Mouse (Mus musculus): Measurements from ENCODE around the gene Abcb9. TPM values are rescaled to one million over a fixed set of nuclear protein-coding genes. Genes with fewer than 3 reads are reported as not detected.

Abcb9 gene
- polyA plus RNA-seq, 1 experiment: 0.46 TPM

DNA sequence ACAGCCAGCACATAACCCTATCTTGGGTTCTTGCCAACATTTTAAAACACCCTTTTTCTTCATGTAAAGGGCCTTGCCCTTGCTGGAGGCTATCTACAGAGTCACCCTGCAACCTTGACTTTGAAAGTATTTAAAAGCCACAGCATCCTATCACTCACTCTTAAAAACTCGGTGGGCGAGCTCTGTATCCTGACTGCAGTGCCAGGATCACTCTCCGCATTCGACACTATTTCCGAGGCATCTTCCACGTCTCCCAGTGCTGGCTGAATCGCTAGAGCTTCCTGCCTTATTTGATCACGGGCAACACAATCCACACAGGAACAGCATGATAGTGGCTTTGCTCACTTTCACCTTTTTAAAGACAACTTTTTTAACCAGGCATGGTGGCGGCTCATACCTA is 77.7 kb downstream of the Abcb9 start:
- Histone ChIP-seq H3ac (ENCODE audit: control insufficient read depth, insufficient read length, low read depth) (no peak overlapping the region), H3K36me3 (ENCODE audit: control insufficient read depth, insufficient read depth) (peaks cover 35% of the 10 kb centered on the region), H3K4me3 (ENCODE audit: insufficient read depth, poor library complexity, severe bottlenecking) (no peak overlapping the region), H3K27me3 (ENCODE audit: control insufficient read depth, insufficient read depth, insufficient read length) (no peaks in the 10 kb centered on the region), H3K79me3 (ENCODE audit: low read depth) (peaks cover 98% of the 10 kb centered on the region), H3K79me2 (ENCODE audit: control insufficient read depth, insufficient read depth) (peaks cover 100% of the 10 kb centered on the region)
- no peak for TF ChIP-seq USF1 (IDR thresholded peaks at IDR 0.05; ENCODE audit: low read depth)
- no peak for TF ChIP-seq CTCF (IDR thresholded peaks at IDR 0.05; ENCODE audit: control insufficient read depth, insufficient read depth, insufficient read length)
- TF ChIP-seq MYOD1 (IDR thresholded peaks at IDR 0.05; ENCODE audit: control insufficient read depth, insufficient read length, low read depth): no peak
- TF ChIP-seq CEBPB (IDR thresholded peaks at IDR 0.05; ENCODE audit: low read depth): no peak
- no peak for TF ChIP-seq FOSL1 (IDR thresholded peaks at IDR 0.05; ENCODE audit: insufficient read depth, low read length, poor library complexity, severe bottlenecking)
- TF ChIP-seq MYOG (IDR thresholded peaks at IDR 0.05; ENCODE audit: control insufficient read depth, extremely low read depth, insufficient read length): no peak
- no peak for TF ChIP-seq MAX (IDR thresholded peaks at IDR 0.05)

DNA sequence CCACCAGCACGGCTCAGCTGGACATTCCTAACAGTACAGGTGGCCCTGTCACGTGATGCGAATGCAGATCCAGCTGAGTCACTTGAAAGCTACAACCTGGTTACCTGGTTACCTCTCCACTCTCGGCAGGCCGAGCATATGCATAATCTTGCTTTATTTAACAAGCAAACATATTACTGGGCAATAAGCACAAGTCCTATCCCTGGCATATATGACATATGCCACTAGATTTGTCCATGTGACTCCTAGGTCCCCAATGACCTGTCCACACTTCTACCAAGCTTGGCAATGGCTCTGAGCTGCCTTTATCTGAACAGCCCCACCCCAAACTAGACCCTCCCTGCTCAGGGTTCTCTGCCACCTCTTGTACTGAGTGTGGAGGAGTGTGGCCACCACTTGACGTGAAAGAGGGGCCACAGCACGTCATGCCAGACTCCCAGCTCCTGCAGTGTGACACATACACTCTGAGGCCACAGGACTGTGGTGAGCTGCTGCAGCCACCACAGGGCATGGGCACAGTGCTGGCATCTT is 79.2 kb downstream of the Abcb9 start:
- Histone ChIP-seq H3K27me3 (ENCODE audit: control insufficient read depth, insufficient read depth, insufficient read length) (no peaks in the 10 kb centered on the region), H3K79me3 (ENCODE audit: low read depth) (peaks cover 98% of the 10 kb centered on the region), H3K79me2 (ENCODE audit: control insufficient read depth, insufficient read depth) (peaks cover 100% of the 10 kb centered on the region), H3K36me3 (ENCODE audit: control insufficient read depth, insufficient read depth) (peaks cover 20% of the 10 kb centered on the region), H3ac (ENCODE audit: control insufficient read depth, insufficient read length, low read depth) (no peak overlapping the region), H3K4me3 (ENCODE audit: insufficient read depth, poor library complexity, severe bottlenecking) (no peak overlapping the region)
- TF ChIP-seq FOSL1 (IDR thresholded peaks at IDR 0.05; ENCODE audit: insufficient read depth, low read length, poor library complexity, severe bottlenecking) (no peak), MYOD1 (IDR thresholded peaks at IDR 0.05; ENCODE audit: control insufficient read depth, insufficient read length, low read depth) (no peak), CEBPB (IDR thresholded peaks at IDR 0.05; ENCODE audit: low read depth) (no peak), CTCF (IDR thresholded peaks at IDR 0.05; ENCODE audit: control insufficient read depth, insufficient read depth, insufficient read length) (no peak), MAX (IDR thresholded peaks at IDR 0.05) (no peak), MYOG (IDR thresholded peaks at IDR 0.05; ENCODE audit: control insufficient read depth, extremely low read depth, insufficient read length) (no peak), USF1 (IDR thresholded peaks at IDR 0.05; ENCODE audit: low read depth) (no peak)

DNA sequence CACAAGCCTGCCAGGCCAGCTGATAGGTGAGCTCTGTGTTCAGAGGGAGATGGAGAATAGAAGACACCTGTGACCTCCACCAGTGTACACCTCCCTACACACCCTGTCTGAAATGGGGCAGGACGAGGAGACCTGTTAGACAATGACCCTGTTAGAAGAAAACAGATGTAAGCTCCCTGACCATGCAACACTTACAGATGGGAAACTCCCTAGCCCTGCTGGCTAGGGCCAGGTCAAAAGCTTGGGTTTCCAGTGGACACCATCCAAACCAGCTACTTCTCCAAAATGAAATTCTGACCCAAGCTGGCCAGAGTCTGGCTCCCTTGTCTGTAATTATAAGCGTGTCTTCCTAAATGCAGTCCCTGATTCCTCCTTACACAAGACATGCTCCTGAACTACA is 79.9 kb downstream of the Abcb9 start:
- H3K36me3 ChIP-seq (ENCODE audit: control insufficient read depth, insufficient read depth): peaks cover 20% of the 10 kb centered on the region
- no peaks in the 10 kb centered on the region for H3K27me3 ChIP-seq (ENCODE audit: control insufficient read depth, insufficient read depth, insufficient read length)
- peaks cover 95% of the 10 kb centered on the region for H3K79me3 ChIP-seq (ENCODE audit: low read depth)
- no peak overlapping the region for H3ac ChIP-seq (ENCODE audit: control insufficient read depth, insufficient read length, low read depth)
- TF ChIP-seq CTCF (IDR thresholded peaks at IDR 0.05; ENCODE audit: control insufficient read depth, insufficient read depth, insufficient read length): no peak
- TF ChIP-seq MYOG (IDR thresholded peaks at IDR 0.05; ENCODE audit: control insufficient read depth, extremely low read depth, insufficient read length): no peak
- no peak for TF ChIP-seq FOSL1 (IDR thresholded peaks at IDR 0.05; ENCODE audit: insufficient read depth, low read length, poor library complexity, severe bottlenecking)
- TF ChIP-seq USF1 (IDR thresholded peaks at IDR 0.05; ENCODE audit: low read depth): no peak
- no peak for TF ChIP-seq CEBPB (IDR thresholded peaks at IDR 0.05; ENCODE audit: low read depth)
- TF ChIP-seq MAX (IDR thresholded peaks at IDR 0.05): no peak
- no peak for TF ChIP-seq MYOD1 (IDR thresholded peaks at IDR 0.05; ENCODE audit: control insufficient read depth, insufficient read length, low read depth)
- H3K79me2 ChIP-seq (ENCODE audit: control insufficient read depth, insufficient read depth): peaks cover 100% of the 10 kb centered on the region
- no peak overlapping the region for H3K4me3 ChIP-seq (ENCODE audit: insufficient read depth, poor library complexity, severe bottlenecking)

DNA sequence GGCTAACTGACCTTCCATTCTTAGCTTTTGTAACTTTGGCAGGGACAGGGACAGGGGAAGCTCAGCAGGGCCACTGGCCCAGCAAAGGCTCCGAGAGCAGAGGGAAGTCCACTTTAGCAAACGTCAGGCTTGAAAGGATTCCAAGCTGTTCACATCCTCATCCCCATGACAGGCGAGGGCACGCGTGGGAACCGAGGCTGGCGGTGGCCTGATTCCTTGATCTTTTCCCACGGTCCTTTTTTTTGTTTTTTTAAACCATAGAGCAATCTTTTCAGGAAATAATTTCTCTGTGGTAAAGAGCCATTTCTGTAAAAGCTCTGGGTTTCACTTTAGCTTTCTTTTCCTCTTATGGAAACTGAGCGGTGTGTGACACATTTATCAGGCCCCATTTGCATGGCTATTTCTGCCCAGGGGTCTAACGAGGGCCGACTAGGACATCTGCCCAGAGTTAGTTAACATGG is 80.8 kb downstream of the Abcb9 start:
- Histone ChIP-seq H3ac (ENCODE audit: control insufficient read depth, insufficient read length, low read depth) (no peak overlapping the region), H3K4me3 (ENCODE audit: insufficient read depth, poor library complexity, severe bottlenecking) (no peak overlapping the region), H3K79me2 (ENCODE audit: control insufficient read depth, insufficient read depth) (peaks cover 100% of the 10 kb centered on the region), H3K79me3 (ENCODE audit: low read depth) (peaks cover 88% of the 10 kb centered on the region), H3K27me3 (ENCODE audit: control insufficient read depth, insufficient read depth, insufficient read length) (no peaks in the 10 kb centered on the region), H3K36me3 (ENCODE audit: control insufficient read depth, insufficient read depth) (peaks cover 21% of the 10 kb centered on the region)
- no peak for TF ChIP-seq FOSL1 (IDR thresholded peaks at IDR 0.05; ENCODE audit: insufficient read depth, low read length, poor library complexity, severe bottlenecking)
- no peak for TF ChIP-seq MAX (IDR thresholded peaks at IDR 0.05)
- TF ChIP-seq USF1 (IDR thresholded peaks at IDR 0.05; ENCODE audit: low read depth): no peak
- TF ChIP-seq CTCF (IDR thresholded peaks at IDR 0.05; ENCODE audit: control insufficient read depth, insufficient read depth, insufficient read length): no peak
- no peak for TF ChIP-seq MYOG (IDR thresholded peaks at IDR 0.05; ENCODE audit: control insufficient read depth, extremely low read depth, insufficient read length)
- TF ChIP-seq CEBPB (IDR thresholded peaks at IDR 0.05; ENCODE audit: low read depth): no peak
- TF ChIP-seq MYOD1 (IDR thresholded peaks at IDR 0.05; ENCODE audit: control insufficient read depth, insufficient read length, low read depth): no peak

DNA sequence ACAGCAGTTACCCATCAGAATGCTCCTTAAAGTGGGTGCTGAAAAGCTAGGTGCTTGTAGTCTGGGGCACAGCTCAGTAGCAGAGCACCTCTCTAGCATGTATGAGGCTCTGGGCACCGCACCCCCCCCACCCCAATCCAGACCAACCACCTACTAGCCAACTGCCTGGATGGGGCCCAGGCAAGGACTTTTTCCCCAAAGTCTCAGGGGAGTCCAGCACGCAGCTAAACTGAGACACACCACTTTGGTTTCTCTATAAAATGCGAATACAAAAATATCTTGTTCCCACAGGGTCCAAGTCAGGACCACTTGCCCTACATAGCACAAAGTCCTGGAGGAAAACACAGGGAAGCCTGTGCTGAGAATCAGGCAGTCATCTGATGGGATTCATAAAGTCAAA is 81.4 kb downstream of the Abcb9 start:
- H3K4me3 ChIP-seq (ENCODE audit: insufficient read depth, poor library complexity, severe bottlenecking): no peak overlapping the region
- H3K27me3 ChIP-seq (ENCODE audit: control insufficient read depth, insufficient read depth, insufficient read length): no peaks in the 10 kb centered on the region
- H3K79me2 ChIP-seq (ENCODE audit: control insufficient read depth, insufficient read depth): peaks cover 98% of the 10 kb centered on the region
- TF ChIP-seq MAX (IDR thresholded peaks at IDR 0.05) (no peak), MYOD1 (IDR thresholded peaks at IDR 0.05; ENCODE audit: control insufficient read depth, insufficient read length, low read depth) (no peak), USF1 (IDR thresholded peaks at IDR 0.05; ENCODE audit: low read depth) (no peak), FOSL1 (IDR thresholded peaks at IDR 0.05; ENCODE audit: insufficient read depth, low read length, poor library complexity, severe bottlenecking) (no peak), CTCF (IDR thresholded peaks at IDR 0.05; ENCODE audit: control insufficient read depth, insufficient read depth, insufficient read length) (no peak), CEBPB (IDR thresholded peaks at IDR 0.05; ENCODE audit: low read depth) (no peak), MYOG (IDR thresholded peaks at IDR 0.05; ENCODE audit: control insufficient read depth, extremely low read depth, insufficient read length) (no peak)
- peaks cover 24% of the 10 kb centered on the region for H3K36me3 ChIP-seq (ENCODE audit: control insufficient read depth, insufficient read depth)
- H3K79me3 ChIP-seq (ENCODE audit: low read depth): peaks cover 81% of the 10 kb centered on the region
- no peak overlapping the region for H3ac ChIP-seq (ENCODE audit: control insufficient read depth, insufficient read length, low read depth)

Measured in C2C12 (cell line).